Mouse (Mus musculus) neural tube, embryonic 14.5 days (tissue): ENCODE data around the gene Sppl2b. TPM values are rescaled to one million over a fixed set of nuclear protein-coding genes. Genes with fewer than 3 reads are reported as not detected.
"Not testable (repeated sequence)": the region's sequence is repeated elsewhere in the genome, so short reads cannot be mapped to it uniquely, and the experiment has no call there.

Experiments
- ATAC-seq: fragments of 200-750 bp; cut with Nextera tagmentation; 2 replicates; pipeline ENCODE4 v1.8.0; 2017; ENCODE audit warnings: low read depth, mild to moderate bottlenecking, moderate TSS enrichment, moderate library complexity
- H3K27ac ChIP-seq: fragments of 300-500 bp; sonication (generic); 2 replicates; pipeline ENCODE4 v1.5.1; 2014; ENCODE audit warnings: low read depth, mild to moderate bottlenecking, control low read depth, low read length, moderate library complexity, mixed read lengths
- H3K27me3 ChIP-seq: fragments of 300-500 bp; sonication (generic); 2 replicates; pipeline ENCODE4 v1.6.1; 2014; ENCODE audit warnings: low read length; ENCODE audit not compliant: control insufficient read depth, insufficient read depth
- H3K36me3 ChIP-seq: fragments of 300-500 bp; sonication (generic); 2 replicates; pipeline ENCODE4 v1.6.1; 2014; ENCODE audit warnings: low read length, mixed read lengths; ENCODE audit not compliant: control insufficient read depth, insufficient read depth
- H3K4me1 ChIP-seq: fragments of 300-500 bp; sonication (generic); 2 replicates; pipeline ENCODE4 v1.6.1; 2014; ENCODE audit warnings: low read length; ENCODE audit not compliant: control insufficient read depth, insufficient read depth
- H3K4me2 ChIP-seq: fragments of 300-500 bp; sonication (generic); 2 replicates; pipeline ENCODE4 v1.6.1; 2014; ENCODE audit warnings: mild to moderate bottlenecking, low read depth, low read length, control low read depth
- H3K4me3 ChIP-seq: fragments of 300-500 bp; sonication (generic); 2 replicates; pipeline ENCODE4 v1.5.1; 2014; ENCODE audit warnings: low read depth, low read length, control low read depth, mixed read lengths
- H3K9ac ChIP-seq: fragments of 300-500 bp; sonication (generic); replicated peaks from 2 replicates; pipeline ENCODE4 v1.6.1; 2014; ENCODE audit warnings: low read depth, mild to moderate bottlenecking, control low read depth, low read length, mixed read lengths
- H3K9me3 ChIP-seq: fragments of 300-500 bp; sonication (generic); 2 replicates; pipeline ENCODE4 v1.6.1; 2016; ENCODE audit warnings: low read length; ENCODE audit not compliant: control insufficient read depth
- WGBS: fragments of 180-500 bp; shearing (Covaris S2); extraction: QIAGEN DNeasy Blood & Tissue Kit; methylation state at CpG from one replicate; pipeline ENCODE4 v1.1.7; 2014; 5-methylcytosine and 5-hydroxymethylcytosine counted together
- polyA plus RNA-seq: library from polyadenylated mRNA; unstranded; fragments of >200 nt; fragmentation: Nextera tagmentation; extraction: Ambion mirVana; gene quantifications from 2 replicates; pipeline ENCODE4 v1.2.1, GENCODE M21; 2014

Sppl2b gene
- polyA plus RNA-seq, 1 experiment from 2014 or later, result 61.5 TPM

DNA sequence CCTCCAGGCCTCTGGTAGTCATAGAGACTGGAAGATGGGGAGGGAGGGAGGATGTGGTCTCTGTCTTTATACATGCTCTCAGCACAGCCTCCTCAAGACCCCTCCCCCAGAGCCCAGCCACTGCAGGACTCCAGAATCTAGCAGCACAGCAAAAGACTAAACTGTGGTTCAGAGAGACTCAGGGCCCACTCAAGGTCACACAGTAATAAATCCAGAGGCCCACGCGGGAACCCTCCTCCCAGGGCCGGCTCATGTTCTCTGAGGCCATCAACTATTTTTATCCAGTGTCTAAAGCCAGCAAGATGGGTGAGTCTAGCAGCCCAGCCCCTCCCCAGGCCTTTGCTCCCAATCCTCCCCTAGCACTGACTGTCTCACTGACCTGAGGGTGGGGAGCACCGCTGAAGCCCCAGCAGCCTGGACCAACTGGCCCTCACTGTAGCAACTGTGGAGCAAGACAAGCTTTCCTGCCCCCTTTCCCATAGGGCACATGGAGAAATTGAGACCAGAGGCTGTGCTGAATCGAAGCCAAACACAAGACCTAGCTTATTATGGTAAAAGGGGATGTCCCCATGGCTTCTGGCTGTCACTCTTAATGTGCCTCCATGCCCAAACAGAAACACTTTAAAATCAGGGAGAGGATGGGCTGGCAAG lies 42.6 kb upstream of the Sppl2b start:
- no peak overlapping the region for H3K27ac ChIP-seq
- no peak overlapping the region for H3K4me2 ChIP-seq
- peaks cover 8% of the 10 kb centered on the region for H3K4me1 ChIP-seq
- WGBS, result 63% methylated on average over 5 of the region's 5 CpGs
- H3K4me3 ChIP-seq, result no peak overlapping the region
- H3K9me3 ChIP-seq, result no peaks in the 10 kb centered on the region
- peaks cover 8% of the 10 kb centered on the region for H3K27me3 ChIP-seq
- H3K36me3 ChIP-seq, result no peaks in the 10 kb centered on the region
- no peak overlapping the region for H3K9ac ChIP-seq
- ATAC-seq, result no peak

- H3K4me3 ChIP-seq, result no peak within 1 kb of the TSS
- H3K36me3 ChIP-seq, result no peaks in the 10 kb centered on the region
- H3K9me3 ChIP-seq, result no peaks in the 10 kb centered on the region
- no peak within 1 kb of the TSS for H3K9ac ChIP-seq
- no peak within 1 kb of the TSS for H3K27ac ChIP-seq
- H3K4me2 ChIP-seq, result no peak within 1 kb of the TSS
- WGBS, result 82% methylated on average over 4 of the region's 4 CpGs
- no peak for ATAC-seq
- H3K4me1 ChIP-seq, result peaks cover 7% of the 10 kb centered on the region; the same call in 1 of the 2 replicates
- peaks cover 8% of the 10 kb centered on the region for H3K27me3 ChIP-seq
Observed at GRCm38 (mm10) chr10:80813366-80813765, 41.7 kb upstream of the Sppl2b start, which contains the start of gene Jsrp1. Gene Jsrp1, minus strand, starts transcription at chr10:80813498.

DNA sequence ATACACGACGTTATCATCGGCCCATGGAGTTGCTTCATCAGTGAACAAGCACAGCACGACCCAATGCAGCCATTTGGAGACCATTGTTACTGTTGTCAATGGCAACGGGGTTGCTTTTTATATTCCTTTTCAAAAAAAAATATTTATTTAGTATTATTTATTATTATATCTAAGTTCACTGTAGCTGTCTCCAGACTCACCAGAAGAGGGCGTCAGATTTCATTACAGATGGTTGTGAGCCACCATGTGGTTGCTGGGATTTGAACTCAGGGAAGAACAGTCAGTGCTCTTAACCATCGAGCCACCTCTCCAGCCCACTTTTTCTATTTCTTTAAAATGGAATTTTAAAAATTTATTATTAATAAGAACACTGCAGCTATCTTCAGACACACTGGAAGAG lies 40.3 kb upstream of the Sppl2b start:
- 67% methylated on average over 7 of the region's 7 CpGs for WGBS
- H3K9me3 ChIP-seq, result no peaks in the 10 kb centered on the region
- no peak overlapping the region for H3K9ac ChIP-seq

DNA sequence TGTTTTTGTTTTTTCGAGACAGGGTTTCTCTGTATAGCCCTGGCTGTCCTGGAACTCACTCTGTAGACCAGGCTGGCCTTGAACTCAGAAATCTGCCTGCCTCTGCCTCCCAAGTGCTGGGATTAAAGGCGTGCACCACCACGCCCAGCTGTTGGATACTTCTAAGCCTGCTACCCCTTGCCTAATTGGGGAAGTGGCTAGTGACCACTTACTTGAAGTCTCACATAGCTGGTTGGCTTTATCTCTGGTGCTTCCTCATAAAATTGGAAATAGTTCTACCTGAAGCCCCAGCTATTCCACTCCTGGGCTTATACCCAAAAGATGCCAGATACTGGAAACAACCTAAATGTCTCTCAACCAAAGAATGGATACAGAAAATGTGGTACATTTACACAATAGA lies 38.8 kb upstream of the Sppl2b start:
- not testable (repeated sequence) for H3K4me1 ChIP-seq, H3K9me3 ChIP-seq, H3K9ac ChIP-seq, H3K27ac ChIP-seq, H3K27me3 ChIP-seq, ATAC-seq, H3K36me3 ChIP-seq, H3K4me2 ChIP-seq, H3K4me3 ChIP-seq
- 82% methylated on average over 3 of the region's 3 CpGs for WGBS

More for the DNA sequence above, 40.3 kb upstream of the Sppl2b start:
- H3K4me2 ChIP-seq, result no peak overlapping the region
- H3K27me3 ChIP-seq, result peaks cover 5% of the 10 kb centered on the region; the same call in 1 of the 2 replicates
- no peak overlapping the region for H3K4me3 ChIP-seq
- no peaks in the 10 kb centered on the region for H3K4me1 ChIP-seq
- H3K36me3 ChIP-seq, result no peaks in the 10 kb centered on the region
- no peak overlapping the region for H3K27ac ChIP-seq
- ATAC-seq, result no peak

DNA sequence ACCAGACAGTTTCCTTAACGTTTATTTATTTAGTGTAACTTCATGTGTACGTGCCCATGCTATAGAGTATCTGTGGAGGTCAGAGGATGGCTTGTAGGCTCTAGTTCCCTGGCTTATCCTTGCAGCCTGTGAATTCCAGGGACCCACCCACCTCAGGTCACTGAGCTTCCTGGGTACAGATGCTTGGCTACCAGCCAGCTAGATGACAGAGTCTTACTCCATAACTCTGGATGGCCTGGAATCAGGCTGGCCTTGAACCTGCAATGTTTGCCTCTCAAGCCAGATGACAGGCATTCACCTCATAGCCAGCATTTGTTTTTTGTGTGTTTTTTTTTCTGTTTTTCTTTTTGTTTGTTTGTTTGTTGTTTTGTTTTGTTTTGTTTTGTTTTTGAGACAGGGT lies 37.9 kb upstream of the Sppl2b start:
- Histone ChIP-seq H3K9ac (no peak overlapping the region), H3K4me3 (no peak overlapping the region), H3K9me3 (no peaks in the 10 kb centered on the region), H3K27ac (no peak overlapping the region), H3K4me2 (no peak overlapping the region), H3K36me3 (no peaks in the 10 kb centered on the region), H3K27me3 (no peaks in the 10 kb centered on the region), H3K4me1 (no peaks in the 10 kb centered on the region)
- 68% methylated on average over 2 of the region's 2 CpGs for WGBS
- ATAC-seq, result no peak

- not testable (repeated sequence) for H3K4me3 ChIP-seq
Observed at GRCm38 (mm10) chr10:80817955-80818354, 37.1 kb upstream of the Sppl2b start.

GRCm38 (mm10) chr10:80818599-80819281 lies 36.3 kb upstream of the Sppl2b start:
- Histone ChIP-seq H3K9me3 (no peaks in the 10 kb centered on the region), H3K27me3 (no peaks in the 10 kb centered on the region), H3K4me3 (no peak overlapping the region), H3K4me1 (no peaks in the 10 kb centered on the region), H3K27ac (no peak overlapping the region), H3K9ac (0 out of 2 replicates have a peak overlapping the region, but pooled peaks have one; percentile 11), H3K4me2 (no peak overlapping the region), H3K36me3 (no peaks in the 10 kb centered on the region)
- no peak for ATAC-seq
- 62% methylated on average over 6 of the region's 6 CpGs for WGBS

More at GRCm38 (mm10) chr10:80817955-80818354, 37.1 kb upstream of the Sppl2b start:
- H3K4me2 ChIP-seq, H3K27ac ChIP-seq, H3K27me3 ChIP-seq, H3K9ac ChIP-seq, H3K36me3 ChIP-seq, H3K9me3 ChIP-seq, H3K4me1 ChIP-seq, ATAC-seq: not testable (repeated sequence)
- WGBS, result 84% methylated on average over 7 of the region's 7 CpGs

DNA sequence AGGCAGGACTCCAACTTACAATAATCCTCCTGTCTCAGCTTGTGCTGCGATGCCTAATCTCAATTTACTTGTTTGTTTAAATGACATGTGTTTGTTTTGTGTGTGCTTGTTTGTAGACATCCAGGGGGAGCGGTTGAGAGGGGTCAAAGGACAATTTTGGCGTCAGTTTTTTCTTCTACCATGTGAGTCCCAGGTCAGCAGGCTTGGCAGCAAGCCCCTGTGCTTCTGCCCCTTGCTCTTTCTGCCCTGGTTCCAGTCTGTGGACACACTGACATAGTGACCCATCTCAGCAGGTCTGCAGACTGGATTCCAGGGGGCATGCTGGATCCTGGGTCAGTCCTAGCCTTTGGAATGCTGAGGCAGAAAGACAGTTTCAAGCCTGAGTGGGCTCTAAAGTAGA lies 35.7 kb upstream of the Sppl2b start:
- no peaks in the 10 kb centered on the region for H3K27me3 ChIP-seq
- no peak overlapping the region for H3K9ac ChIP-seq
- H3K4me1 ChIP-seq, result no peaks in the 10 kb centered on the region
- H3K4me2 ChIP-seq, result no peak overlapping the region
- no peaks in the 10 kb centered on the region for H3K36me3 ChIP-seq
- H3K27ac ChIP-seq, result no peak overlapping the region
- WGBS, result 66% methylated on average over 3 of the region's 3 CpGs
- ATAC-seq, result no peak
- no peaks in the 10 kb centered on the region for H3K9me3 ChIP-seq
- H3K4me3 ChIP-seq, result no peak overlapping the region

DNA sequence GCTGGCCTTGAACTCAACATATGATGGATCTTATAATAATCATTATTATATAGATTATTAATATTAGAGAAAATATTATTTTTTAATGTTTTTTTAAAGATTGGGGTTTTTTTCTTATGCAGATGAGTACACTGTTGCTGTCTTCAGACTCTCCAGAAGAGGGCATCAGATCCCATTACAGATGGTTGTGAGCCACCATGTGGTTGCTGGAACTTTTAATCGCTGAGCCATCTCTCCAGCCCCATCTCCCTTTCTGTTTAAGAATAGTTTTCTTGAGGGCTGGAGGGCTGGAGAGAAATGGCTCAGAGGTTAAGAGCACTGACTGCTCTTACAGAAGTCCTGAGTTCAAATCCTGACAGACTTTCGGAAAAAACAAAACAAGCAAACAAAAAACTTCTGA lies 33.1 kb upstream of the Sppl2b start:
- Histone ChIP-seq H3K27ac (no peak overlapping the region), H3K27me3 (no peaks in the 10 kb centered on the region), H3K9me3 (no peaks in the 10 kb centered on the region), H3K4me2 (no peak overlapping the region), H3K4me1 (no peaks in the 10 kb centered on the region), H3K36me3 (no peaks in the 10 kb centered on the region), H3K9ac (no peak overlapping the region), H3K4me3 (no peak overlapping the region)
- ATAC-seq, result no peak
- WGBS, result 41% methylated on average over 2 of the region's 2 CpGs
